Mouse (Mus musculus) limb, embryonic 11.5 days (tissue): Measurements from ENCODE around the gene Syne2. TPM values are rescaled to one million over a fixed set of nuclear protein-coding genes. Genes with fewer than 3 reads are reported as not detected.
A peak's percentile ranks its signal among the peaks of the same experiment; 100 is the strongest.

Experiments used
- ATAC-seq: fragments of 200-750 bp; cut with Nextera tagmentation; 2 replicates; pipeline ENCODE4 v1.8.0; 2017; ENCODE audit warnings: low read depth; ENCODE audit not compliant: insufficient number of reproducible peaks, low FRiP score, low TSS enrichment
- DNase-seq: peaks from one replicate; pipeline ENCODE4 v3.0.0-alpha.2; 2015; ENCODE audit warnings: low spot score
- H3K27ac ChIP-seq: fragments of 300-500 bp; sonication (generic); replicated peaks from 2 replicates; pipeline ENCODE4 v1.5.1; 2014; ENCODE audit warnings: low read depth, mild to moderate bottlenecking, low read length
- H3K27me3 ChIP-seq: fragments of 300-500 bp; sonication (generic); 2 replicates; pipeline ENCODE4 v1.6.1; 2014; ENCODE audit warnings: mild to moderate bottlenecking, low read length, mixed read lengths; ENCODE audit not compliant: control insufficient read depth, insufficient read depth
- H3K36me3 ChIP-seq: fragments of 300-500 bp; sonication (generic); 2 replicates; pipeline ENCODE4 v1.6.1; 2014; ENCODE audit warnings: mild to moderate bottlenecking, low read length, moderate library complexity, mixed read lengths; ENCODE audit not compliant: control insufficient read depth, insufficient read depth
- H3K4me1 ChIP-seq: fragments of 300-500 bp; sonication (generic); 2 replicates; pipeline ENCODE4 v1.6.1; 2014; ENCODE audit warnings: low read length, mixed read lengths; ENCODE audit not compliant: control insufficient read depth, insufficient read depth
- H3K4me2 ChIP-seq: fragments of 300-500 bp; sonication (generic); 2 replicates; pipeline ENCODE4 v1.6.1; 2014; ENCODE audit warnings: low read depth, mild to moderate bottlenecking, moderate library complexity; ENCODE audit not compliant: severe bottlenecking
- H3K4me3 ChIP-seq: fragments of 300-500 bp; sonication (generic); 2 replicates; pipeline ENCODE4 v1.5.1; 2014; ENCODE audit warnings: low read depth, low read length
- H3K9ac ChIP-seq: fragments of 300-500 bp; sonication (generic); 2 replicates; pipeline ENCODE4 v1.6.1; 2014; ENCODE audit warnings: mild to moderate bottlenecking, low read length
- H3K9me3 ChIP-seq: fragments of 300-500 bp; sonication (generic); 2 replicates; pipeline ENCODE4 v1.6.1; 2016; ENCODE audit warnings: low read length; ENCODE audit not compliant: control insufficient read depth
- WGBS: fragments of 180-500 bp; shearing (Covaris S2); extraction: QIAGEN DNeasy Blood & Tissue Kit; methylation state at CpG from one replicate; pipeline ENCODE4 v1.1.7; 2014; 5-methylcytosine and 5-hydroxymethylcytosine counted together
- polyA plus RNA-seq: library from polyadenylated mRNA; unstranded; fragments of >200 nt; fragmentation: Nextera tagmentation; extraction: Ambion mirVana; gene quantifications from 2 replicates; pipeline ENCODE4 v1.2.1, GENCODE M21; 2014

Syne2 gene
- polyA plus RNA-seq, 1 experiment from 2014 or later = 96.6 TPM

DNA sequence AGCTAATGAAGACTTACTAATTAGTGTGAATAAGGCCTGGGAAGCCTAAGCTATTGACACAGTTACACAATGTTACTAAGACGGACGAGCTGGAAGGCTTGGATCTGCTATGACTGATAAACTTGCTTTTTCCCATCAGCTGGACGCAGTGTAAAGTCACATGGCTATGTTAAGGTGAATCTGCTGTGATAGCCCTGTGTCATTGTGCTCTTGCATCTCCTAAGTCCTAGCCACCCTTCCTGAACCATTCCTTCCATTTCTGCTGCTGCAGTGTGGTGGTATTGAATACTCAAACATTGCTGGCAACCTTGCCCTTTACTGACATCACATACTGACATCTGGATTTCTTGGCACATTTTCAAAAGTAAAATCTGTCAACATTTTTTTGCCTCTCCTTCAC, 90.5 kb downstream of the Syne2 start:
- Histone ChIP-seq H3K9me3 (no peaks in the 10 kb centered on the region), H3K36me3 (peaks cover 3% of the 10 kb centered on the region; the same call in 1 of the 2 replicates), H3K9ac (no peak overlapping the region), H3K27ac (no peak overlapping the region), H3K4me1 (no peaks in the 10 kb centered on the region), H3K27me3 (no peaks in the 10 kb centered on the region), H3K4me3 (no peak overlapping the region), H3K4me2 (no peak overlapping the region)
- 84% methylated on average over 3 of the region's 3 CpGs for WGBS
- no peak for DNase-seq
- no peak for ATAC-seq

DNA sequence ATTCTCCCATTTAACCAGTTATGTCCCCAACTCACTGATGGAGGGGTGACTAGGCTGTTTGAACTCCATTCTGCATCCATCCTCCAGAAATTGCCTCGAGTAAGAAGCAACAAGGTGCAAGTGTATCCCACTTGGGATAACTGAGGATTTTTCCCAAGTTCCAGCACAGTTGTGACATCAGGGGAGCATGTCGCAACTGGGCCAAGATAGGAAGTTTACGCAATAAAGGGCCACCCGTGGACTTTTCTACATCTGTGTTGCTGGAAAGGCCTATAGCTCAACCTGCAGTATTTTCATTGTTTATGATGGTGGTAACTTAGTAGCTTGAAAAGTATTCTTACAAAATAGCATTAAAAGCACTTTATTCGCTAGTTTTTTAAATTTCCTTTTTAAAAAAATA, 97.8 kb downstream of the Syne2 start:
- Histone ChIP-seq H3K4me1 (no peaks in the 10 kb centered on the region), H3K27ac (no peak overlapping the region), H3K9ac (no peak overlapping the region), H3K27me3 (no peaks in the 10 kb centered on the region), H3K9me3 (no peaks in the 10 kb centered on the region), H3K4me3 (no peak overlapping the region), H3K4me2 (no peak overlapping the region), H3K36me3 (peaks cover 11% of the 10 kb centered on the region)
- 87% methylated on average over 5 of the region's 5 CpGs for WGBS
- ATAC-seq (no peak), DNase-seq (no peak)

DNA sequence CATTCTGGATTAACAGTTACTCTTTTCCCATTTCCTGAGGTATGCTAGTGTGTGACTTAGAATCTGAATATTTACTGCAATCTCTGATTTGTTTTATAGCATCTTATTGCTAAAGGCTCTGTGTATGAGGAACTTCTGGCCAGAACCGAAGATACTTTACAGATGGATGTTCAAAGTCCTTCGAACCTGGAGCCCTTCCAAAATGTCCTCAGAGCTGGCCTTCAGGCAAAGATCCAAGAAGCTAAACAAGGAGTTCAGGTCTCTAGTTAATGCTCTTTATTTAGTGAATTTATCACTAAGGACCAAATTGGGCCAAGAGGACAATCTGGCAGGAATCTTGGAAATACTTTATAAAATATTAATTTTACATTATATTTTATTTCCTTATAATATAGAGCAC, 100.5 kb downstream of the Syne2 start:
- no peak overlapping the region for H3K27ac ChIP-seq
- no peaks in the 10 kb centered on the region for H3K27me3 ChIP-seq
- H3K9ac ChIP-seq = no peak overlapping the region
- 93% methylated on average over 2 of the region's 2 CpGs for WGBS
- H3K4me3 ChIP-seq = no peak overlapping the region
- H3K36me3 ChIP-seq = peaks cover 8% of the 10 kb centered on the region
- DNase-seq = no peak
- H3K4me1 ChIP-seq = no peaks in the 10 kb centered on the region
- no peak overlapping the region for H3K4me2 ChIP-seq
- no peak for ATAC-seq
- H3K9me3 ChIP-seq = no peaks in the 10 kb centered on the region

DNA sequence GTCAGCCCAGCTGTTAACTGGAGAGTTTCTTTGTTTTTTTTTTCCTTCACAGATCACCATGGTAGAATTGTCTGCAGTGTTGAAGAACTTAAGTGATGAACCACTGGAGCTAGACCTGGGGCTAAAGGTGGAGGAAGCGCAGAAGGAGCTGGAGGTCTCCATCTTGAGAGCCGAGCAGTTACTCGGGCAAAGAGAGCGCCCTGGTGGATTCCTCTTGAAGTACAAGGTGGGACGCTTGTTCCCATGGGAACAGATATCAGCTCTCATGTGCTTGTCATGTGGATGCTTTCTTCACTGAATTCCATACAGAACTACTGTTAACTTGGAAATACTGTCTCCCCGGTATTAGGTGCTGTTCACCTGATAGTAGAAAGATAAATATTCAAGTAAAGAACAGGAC, 101.0 kb downstream of the Syne2 start:
- WGBS = 54% methylated on average over 6 of the region's 6 CpGs
- H3K36me3 ChIP-seq = peaks cover 8% of the 10 kb centered on the region
- H3K27me3 ChIP-seq = no peaks in the 10 kb centered on the region
- H3K9ac ChIP-seq = no peak overlapping the region
- no peak overlapping the region for H3K4me2 ChIP-seq
- ATAC-seq (no peak), DNase-seq (peak; percentile 48)
- H3K4me1 ChIP-seq = no peaks in the 10 kb centered on the region
- H3K4me3 ChIP-seq = no peak overlapping the region
- H3K9me3 ChIP-seq = no peaks in the 10 kb centered on the region
- no peak overlapping the region for H3K27ac ChIP-seq

DNA sequence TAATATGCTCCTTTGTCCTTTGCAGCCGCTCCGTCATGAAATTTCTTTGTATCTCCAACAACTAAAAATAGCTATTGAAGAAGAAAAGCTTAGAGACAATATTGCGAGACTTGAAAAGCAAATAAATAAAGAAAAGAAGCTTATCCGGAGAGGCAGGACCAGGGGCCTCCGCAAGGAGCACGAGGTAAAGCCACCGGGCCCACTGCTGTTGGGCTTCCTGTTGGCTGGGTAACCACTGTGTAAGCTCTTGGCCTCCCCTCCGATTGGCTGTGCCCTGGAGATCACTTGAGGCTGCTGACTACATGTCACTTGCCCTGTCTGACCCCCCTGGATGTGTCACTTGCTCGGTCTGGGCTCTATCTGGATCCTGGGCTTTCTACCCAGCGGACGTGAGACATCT, 105.0 kb downstream of the Syne2 start:
- ATAC-seq (no peak), DNase-seq (no peak)
- WGBS = 84% methylated on average over 11 of the region's 11 CpGs

DNA sequence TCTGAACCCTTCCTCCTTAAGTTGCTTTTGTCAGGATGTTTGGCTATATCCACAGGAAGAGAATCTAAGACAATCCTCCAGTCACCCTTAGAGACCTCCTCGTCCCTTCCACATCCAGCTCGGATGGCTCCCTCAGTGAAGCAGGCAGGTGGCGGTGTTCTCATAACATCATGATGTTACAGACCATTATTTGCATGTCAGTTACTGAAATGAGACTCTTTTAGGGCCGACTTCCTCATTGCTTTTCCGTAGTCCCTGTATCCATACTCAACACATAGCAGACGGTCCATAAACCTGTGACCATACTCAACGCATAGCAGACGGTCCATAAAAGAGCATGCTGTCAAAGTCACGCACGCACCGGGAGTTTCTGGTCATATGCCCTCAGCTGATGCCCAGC, 106.9 kb downstream of the Syne2 start:
- DNase-seq (no peak), ATAC-seq (no peak)
- Histone ChIP-seq H3K9me3 (no peaks in the 10 kb centered on the region), H3K36me3 (peaks cover 7% of the 10 kb centered on the region; the same call in 1 of the 2 replicates), H3K4me1 (no peaks in the 10 kb centered on the region), H3K27ac (no peak overlapping the region), H3K9ac (no peak overlapping the region), H3K27me3 (no peaks in the 10 kb centered on the region), H3K4me2 (no peak overlapping the region), H3K4me3 (no peak overlapping the region)
- 93% methylated on average over 11 of the region's 11 CpGs for WGBS

More for the DNA sequence above, 105.0 kb downstream of the Syne2 start:
- Histone ChIP-seq H3K27ac (no peak overlapping the region), H3K4me2 (no peak overlapping the region), H3K9ac (no peak overlapping the region), H3K27me3 (no peaks in the 10 kb centered on the region), H3K36me3 (peaks cover 9% of the 10 kb centered on the region; the same call in 1 of the 2 replicates), H3K4me3 (no peak overlapping the region), H3K9me3 (no peaks in the 10 kb centered on the region), H3K4me1 (no peaks in the 10 kb centered on the region)

DNA sequence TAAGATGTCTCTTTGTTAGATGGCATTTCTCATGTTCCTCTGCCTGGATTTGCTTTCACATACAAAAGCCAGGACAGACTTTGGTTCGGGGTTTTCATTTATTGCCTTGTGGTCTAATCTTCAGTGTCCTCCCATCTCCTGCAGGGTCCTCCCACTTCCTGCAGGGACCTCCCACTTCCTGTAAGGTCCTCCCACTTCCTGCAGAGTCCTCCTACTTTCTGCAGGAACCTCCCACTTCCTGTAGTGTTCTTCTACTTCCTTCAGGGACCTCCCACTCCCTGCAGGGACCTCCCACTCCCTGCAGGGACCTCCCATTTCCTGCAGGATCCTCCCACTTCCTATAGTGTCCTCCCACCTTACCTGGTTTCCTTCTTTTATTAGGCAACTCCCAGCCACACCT, 109.7 kb downstream of the Syne2 start:
- Histone ChIP-seq H3K27me3 (no peaks in the 10 kb centered on the region), H3K4me3 (no peak overlapping the region), H3K4me2 (no peak overlapping the region), H3K36me3 (peaks cover 7% of the 10 kb centered on the region; the same call in 1 of the 2 replicates), H3K4me1 (no peaks in the 10 kb centered on the region), H3K9ac (no peak overlapping the region), H3K9me3 (no peaks in the 10 kb centered on the region), H3K27ac (no peak overlapping the region)
- DNase-seq = no peak
- 84% methylated on average over 1 of the region's 1 CpGs for WGBS
- no peak for ATAC-seq

DNA sequence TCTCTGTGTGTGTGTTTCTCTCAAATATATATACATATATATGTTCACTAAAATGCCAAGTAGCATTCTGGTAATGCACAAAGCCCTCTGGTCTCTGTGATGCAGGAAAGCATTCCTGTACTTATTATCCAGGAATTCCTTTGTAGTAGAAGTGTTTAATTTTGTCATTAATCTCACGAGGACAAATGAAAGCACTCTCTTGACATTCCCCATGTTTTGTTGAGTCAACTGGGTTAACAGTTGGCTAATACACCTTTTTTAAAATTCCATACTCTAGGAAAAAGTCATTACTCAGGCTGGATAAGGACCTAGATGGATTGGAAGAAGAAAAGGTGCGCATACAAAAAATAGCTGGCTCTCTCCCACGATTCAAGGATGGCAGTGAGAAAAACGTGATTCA, 115.6 kb downstream of the Syne2 start:
- WGBS = 84% methylated on average over 4 of the region's 4 CpGs
- no peak overlapping the region for H3K27ac ChIP-seq
- no peak overlapping the region for H3K4me3 ChIP-seq
- no peaks in the 10 kb centered on the region for H3K27me3 ChIP-seq
- H3K36me3 ChIP-seq = no peaks in the 10 kb centered on the region; the same call in 1 of the 2 replicates
- H3K9ac ChIP-seq = no peak overlapping the region
- H3K4me2 ChIP-seq = no peak overlapping the region
- DNase-seq (no peak), ATAC-seq (no peak)
- H3K4me1 ChIP-seq = no peaks in the 10 kb centered on the region
- no peaks in the 10 kb centered on the region for H3K9me3 ChIP-seq

DNA sequence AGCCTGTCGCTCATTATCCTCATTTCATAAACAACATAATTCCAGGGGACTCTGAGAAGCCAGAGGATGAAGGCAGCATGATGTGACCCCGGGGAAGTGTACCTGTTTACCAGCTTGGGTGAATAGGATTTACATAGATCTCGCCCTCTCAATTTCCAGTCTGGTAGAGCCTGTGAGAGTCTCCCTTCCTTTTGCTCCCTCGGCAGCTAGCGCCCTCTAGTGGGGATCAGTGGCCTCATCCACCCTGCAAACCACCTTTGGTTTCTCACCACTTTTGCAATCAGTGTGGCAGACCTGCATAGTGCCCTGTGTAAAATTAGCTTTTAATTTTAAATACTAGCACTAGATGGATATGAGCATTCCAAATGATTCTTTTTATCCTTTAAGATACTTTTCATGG, 133.4 kb downstream of the Syne2 start:
- ATAC-seq (no peak), DNase-seq (peak; percentile 41)
- Histone ChIP-seq H3K9ac (no peak overlapping the region), H3K36me3 (peaks cover 11% of the 10 kb centered on the region; the same call in 1 of the 2 replicates), H3K9me3 (no peaks in the 10 kb centered on the region), H3K4me1 (no peaks in the 10 kb centered on the region), H3K4me3 (no peak overlapping the region), H3K27ac (no peak overlapping the region), H3K27me3 (no peaks in the 10 kb centered on the region), H3K4me2 (no peak overlapping the region)
- WGBS = 65% methylated on average over 5 of the region's 5 CpGs
